Mouse (Mus musculus) cortical plate, adult 2 months (tissue): ENCODE measurements at regions not wholly inside any gene's neighbourhood (a gene's known extent, or its start where the extent isn't known, plus 50 kb on each side); places are given as distances from the start of the nearest gene placed in this dataset.
A peak's percentile ranks its signal among the peaks of the same experiment; 100 is the strongest.

Experiments used
- H3K27ac ChIP-seq: fragments of 200-500 bp; 2 replicates; pipeline ENCODE4 v1.5.1; 2012; ENCODE audit warnings: low read length, control low read depth, inconsistent platforms; ENCODE audit not compliant: insufficient read depth
- H3K4me1 ChIP-seq: fragments of 200-500 bp; 2 replicates; pipeline ENCODE4 v1.6.1; 2011; ENCODE audit warnings: low read length; ENCODE audit not compliant: control insufficient read depth, insufficient read depth
- H3K4me3 ChIP-seq: fragments of 200-500 bp; 2 replicates; pipeline ENCODE4 v1.5.1; 2011; ENCODE audit warnings: mild to moderate bottlenecking, low read length, control low read depth; ENCODE audit not compliant: insufficient read depth
- CTCF ChIP-seq: fragments of 200-500 bp; IDR thresholded peaks from 2 replicates; pipeline ENCODE4 v1.5.1; 2011; ENCODE audit warnings: mild to moderate bottlenecking, control low read depth, low read length; ENCODE audit not compliant: insufficient read depth; ENCODE audit errors: extremely low read depth
- POLR2A ChIP-seq: fragments of 200-500 bp; IDR thresholded peaks from 2 replicates; pipeline ENCODE4 v1.6.1; 2011; ENCODE audit warnings: mild to moderate bottlenecking, low read length, control low read depth; ENCODE audit not compliant: insufficient read depth; ENCODE audit errors: extremely low read depth

- no peak overlapping the region for H3K27ac ChIP-seq
- peaks cover 2% of the 10 kb centered on the region; the same call in 1 of the 2 replicates for H3K4me1 ChIP-seq
Observed at GRCm38 (mm10) chr14:25370306-25371020, 88.5 kb upstream of the Zmiz1 start.

GRCm38 (mm10) chr14:25371021-25371400 is 88.0 kb upstream of the Zmiz1 start:
- Histone ChIP-seq H3K4me1 (peaks cover 2% of the 10 kb centered on the region; the same call in 1 of the 2 replicates), H3K27ac (no peak overlapping the region), H3K4me3 (no peak overlapping the region)
- TF ChIP-seq POLR2A (no peak), CTCF (no peak)

More at GRCm38 (mm10) chr14:25370306-25371020, 88.5 kb upstream of the Zmiz1 start:
- H3K4me3 ChIP-seq, result no peak overlapping the region
- no peak for TF ChIP-seq POLR2A
- no peak for TF ChIP-seq CTCF

GRCm38 (mm10) chr14:25371661-25372060 is 87.3 kb upstream of the Zmiz1 start:
- no peak for TF ChIP-seq POLR2A
- TF ChIP-seq CTCF, result no peak
- H3K4me3 ChIP-seq, result no peak overlapping the region
- H3K27ac ChIP-seq, result peak overlapping the region; percentile 48; the same call in 1 of the 2 replicates
- H3K4me1 ChIP-seq, result peaks cover 2% of the 10 kb centered on the region; the same call in 1 of the 2 replicates

- peaks cover 2% of the 10 kb centered on the region; the same call in 1 of the 2 replicates for H3K4me1 ChIP-seq
- H3K4me3 ChIP-seq, result no peak overlapping the region
- H3K27ac ChIP-seq, result no peak overlapping the region
- peak; percentile 25; the same call in 1 of the 2 replicates for TF ChIP-seq CTCF
- no peak for TF ChIP-seq POLR2A
Observed at GRCm38 (mm10) chr14:25372581-25372980, 86.4 kb upstream of the Zmiz1 start.

GRCm38 (mm10) chr14:25373167-25373566 is 85.8 kb upstream of the Zmiz1 start:
- Histone ChIP-seq H3K4me1 (peaks cover 2% of the 10 kb centered on the region; the same call in 1 of the 2 replicates), H3K27ac (no peak overlapping the region)
- TF ChIP-seq POLR2A, result no peak
- TF ChIP-seq CTCF, result no peak

GRCm38 (mm10) chr14:25375001-25375400 is 84.0 kb upstream of the Zmiz1 start:
- Histone ChIP-seq H3K4me3 (no peak overlapping the region), H3K27ac (no peak overlapping the region), H3K4me1 (peaks cover 5% of the 10 kb centered on the region)
- TF ChIP-seq POLR2A, result no peak
- no peak for TF ChIP-seq CTCF

More at GRCm38 (mm10) chr14:25373167-25373566, 85.8 kb upstream of the Zmiz1 start:
- H3K4me3 ChIP-seq, result no peak overlapping the region

- Histone ChIP-seq H3K27ac (no peak overlapping the region), H3K4me3 (no peak overlapping the region), H3K4me1 (peaks cover 4% of the 10 kb centered on the region)
- TF ChIP-seq CTCF (no peak), POLR2A (no peak)
Observed at GRCm38 (mm10) chr14:25377091-25377490, 81.9 kb upstream of the Zmiz1 start.

GRCm38 (mm10) chr14:25377554-25377899 is 81.5 kb upstream of the Zmiz1 start:
- TF ChIP-seq CTCF (no peak), POLR2A (no peak)
- Histone ChIP-seq H3K4me1 (peaks cover 4% of the 10 kb centered on the region; the same call in 1 of the 2 replicates), H3K27ac (peak overlapping the region; percentile 51), H3K4me3 (peak overlapping the region; percentile 25)

GRCm38 (mm10) chr14:25377900-25378716 is 80.9 kb upstream of the Zmiz1 start:
- TF ChIP-seq CTCF (no peak), POLR2A (peak; percentile 56; the same call in 1 of the 2 replicates)
- Histone ChIP-seq H3K27ac (peak overlapping the region; percentile 96), H3K4me3 (peak overlapping the region; percentile 25), H3K4me1 (peaks cover 4% of the 10 kb centered on the region; the same call in 1 of the 2 replicates)
